Mouse (Mus musculus): ENCODE measurements around the gene Eif4g3.

Eif4g3 gene

GRCm38 (mm10) chr4:138163836-138164235 lies 171.0 kb downstream of the Eif4g3 start:
- peak; percentile 31 for DNase-seq (ENCODE audit: low spot score)

DNA sequence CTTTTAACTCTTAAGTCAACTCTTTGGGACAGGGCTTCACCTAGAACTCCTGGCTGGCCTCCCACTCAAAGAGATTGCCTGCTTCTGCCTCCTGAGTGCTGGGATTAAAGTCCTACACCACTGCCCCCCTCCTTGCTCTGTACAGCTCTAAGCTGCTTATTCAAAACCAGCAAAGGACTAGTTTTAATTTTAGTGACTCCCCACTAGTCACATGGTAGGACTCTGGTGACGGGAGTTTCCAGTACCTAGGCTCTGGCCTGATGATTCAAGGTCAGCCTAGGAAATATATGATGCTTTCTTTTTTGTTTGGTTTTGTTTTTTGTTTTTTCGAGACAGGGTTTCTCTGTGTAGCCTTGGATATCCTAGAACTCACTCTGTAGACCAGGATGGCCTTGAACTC lies 172.0 kb downstream of the Eif4g3 start:
- no peak for DNase-seq (ENCODE audit: low spot score)

DNA sequence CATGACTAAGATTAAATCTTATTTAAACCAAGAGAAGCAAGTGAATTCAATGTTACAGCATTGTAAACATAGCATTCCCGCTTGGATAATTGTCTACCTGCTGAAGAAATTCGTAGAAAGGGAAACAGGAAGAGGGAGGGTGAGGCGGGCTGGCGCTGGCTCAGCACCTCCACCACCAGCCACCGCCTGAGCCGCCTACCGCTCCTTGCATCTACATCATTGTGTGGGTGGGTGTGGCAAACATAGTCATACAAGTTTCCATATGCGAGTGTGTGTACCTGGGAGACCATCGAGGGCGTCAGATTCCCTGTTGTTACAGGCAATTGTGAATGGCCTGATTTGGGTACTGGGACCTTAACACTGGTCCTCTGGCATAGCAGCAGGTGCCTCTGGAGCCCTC lies 173.7 kb downstream of the Eif4g3 start:
- no peak for DNase-seq (ENCODE audit: low spot score)

- no peak for DNase-seq (ENCODE audit: low spot score)
Measured at GRCm38 (mm10) chr4:138168162-138168561, 175.3 kb downstream of the Eif4g3 start.

DNA sequence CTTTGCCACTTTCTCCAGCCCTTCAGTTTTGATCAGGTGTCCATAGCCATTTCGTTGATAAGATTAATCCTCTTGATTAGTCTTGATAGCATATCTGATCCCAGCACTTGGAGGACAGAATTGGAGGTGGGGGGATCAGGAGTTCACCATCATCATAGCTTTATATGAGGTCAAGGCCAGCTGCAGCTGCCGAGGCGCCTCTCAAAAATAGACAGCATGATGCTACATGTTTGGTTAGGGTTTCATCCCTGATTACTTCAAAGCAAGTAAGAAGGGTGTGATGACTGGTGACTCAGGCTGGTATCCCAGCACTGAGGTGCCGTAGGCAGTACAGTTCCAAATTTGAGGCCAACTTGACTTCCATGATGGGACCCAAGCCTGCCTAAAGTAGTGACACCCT lies 176.6 kb downstream of the Eif4g3 start:
- no peak for DNase-seq (ENCODE audit: low spot score)

- DNase-seq (ENCODE audit: low spot score) = no peak
Measured at GRCm38 (mm10) chr4:138172686-138173085, 179.9 kb downstream of the Eif4g3 start.

- DNase-seq (ENCODE audit: low spot score) = no peak
Measured at GRCm38 (mm10) chr4:138179391-138179790, 186.6 kb downstream of the Eif4g3 start.

GRCm38 (mm10) chr4:138180719-138181118 lies 187.9 kb downstream of the Eif4g3 start:
- no peak for DNase-seq (ENCODE audit: low spot score)

DNA sequence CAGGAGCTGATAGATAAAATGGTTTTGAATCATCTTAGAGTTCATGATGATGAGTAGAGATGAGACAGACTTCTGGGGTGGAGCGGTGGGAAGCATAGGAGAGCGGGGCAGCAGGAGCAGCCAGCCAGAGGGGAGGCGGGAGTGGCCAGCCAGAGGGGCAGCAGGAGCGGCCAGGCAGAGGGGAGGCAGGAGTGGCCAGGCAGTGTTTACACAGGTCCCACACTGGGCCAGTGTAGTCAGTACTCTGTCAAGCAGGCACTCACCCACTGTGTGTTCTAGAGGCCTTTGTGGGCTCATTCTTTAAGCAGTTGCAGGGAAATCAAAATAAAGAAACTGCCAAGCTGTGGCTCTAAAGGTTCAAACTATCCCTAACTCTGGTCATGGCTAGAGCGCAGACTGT lies 191.2 kb downstream of the Eif4g3 start:
- no peak for DNase-seq (ENCODE audit: low spot score)

- no peak for DNase-seq (ENCODE audit: low spot score)
Measured at GRCm38 (mm10) chr4:138184573-138184981, 191.8 kb downstream of the Eif4g3 start.

DNA sequence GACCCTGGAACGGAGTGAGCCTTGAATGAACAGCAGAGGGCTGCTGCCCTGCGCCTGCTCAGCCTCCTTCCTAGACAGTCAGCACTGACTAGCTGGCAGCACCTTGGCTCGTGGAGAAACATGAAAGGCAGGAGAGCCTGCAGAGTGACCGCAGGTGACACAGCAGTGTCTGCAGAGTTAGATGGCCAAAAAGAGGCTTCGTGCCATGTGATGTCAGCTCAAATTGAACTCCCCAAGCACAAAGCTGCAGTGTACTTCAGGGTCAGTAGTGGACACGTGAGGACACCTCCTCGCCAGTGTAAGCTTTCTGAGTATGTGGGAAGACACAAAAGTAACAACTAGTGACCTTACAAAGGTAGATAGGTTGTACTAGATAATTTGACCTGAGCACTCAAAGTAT lies 193.1 kb downstream of the Eif4g3 start:
- no peak for DNase-seq (ENCODE audit: low spot score)

- DNase-seq (ENCODE audit: low spot score) = no peak
Measured at GRCm38 (mm10) chr4:138187995-138188394, 195.2 kb downstream of the Eif4g3 start.

DNA sequence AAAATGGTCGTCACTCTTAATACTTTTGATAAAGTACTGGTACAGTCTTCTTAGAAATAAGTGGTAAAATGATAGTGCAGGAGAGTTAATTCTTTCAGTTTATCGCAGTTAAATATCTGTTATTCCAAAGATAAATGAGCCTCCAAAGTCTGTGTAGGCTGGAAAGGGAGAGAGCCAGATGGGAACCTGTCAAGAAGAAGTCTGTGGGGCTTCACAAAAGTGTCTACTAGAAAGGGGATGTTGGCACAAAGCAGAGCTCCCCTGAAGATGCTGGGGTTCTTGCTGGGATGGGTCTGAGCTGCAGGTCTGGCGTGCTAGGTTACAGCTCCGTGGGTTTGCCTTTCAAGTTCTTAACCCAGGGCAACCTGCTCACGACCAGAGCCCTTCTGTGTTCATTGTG lies 199.7 kb downstream of the Eif4g3 start:
- no peak for DNase-seq (ENCODE audit: low spot score)

DNA sequence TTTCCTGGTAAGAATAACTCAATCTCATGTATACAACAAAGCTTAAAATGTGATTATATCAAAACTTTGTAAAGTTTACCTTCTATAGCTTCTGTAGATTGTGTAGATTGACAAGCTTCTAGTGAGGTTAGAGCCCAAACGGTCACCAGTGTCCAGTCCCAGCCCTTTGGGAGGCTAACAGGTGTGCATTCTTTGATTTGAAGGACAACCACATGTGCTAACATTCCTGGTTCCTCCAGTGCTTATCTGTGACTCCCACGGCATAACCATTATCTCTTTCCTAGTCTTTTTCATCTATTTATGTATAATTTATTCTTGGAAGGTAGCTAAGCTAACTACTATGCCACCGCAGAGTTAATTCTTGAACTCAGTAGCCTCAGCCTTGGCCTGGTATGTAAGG lies 207.9 kb downstream of the Eif4g3 start:
- DNase-seq (ENCODE audit: low spot score) = no peak

GRCm38 (mm10) chr4:138201696-138202095 lies 208.9 kb downstream of the Eif4g3 start:
- no peak for DNase-seq (ENCODE audit: low spot score)

DNA sequence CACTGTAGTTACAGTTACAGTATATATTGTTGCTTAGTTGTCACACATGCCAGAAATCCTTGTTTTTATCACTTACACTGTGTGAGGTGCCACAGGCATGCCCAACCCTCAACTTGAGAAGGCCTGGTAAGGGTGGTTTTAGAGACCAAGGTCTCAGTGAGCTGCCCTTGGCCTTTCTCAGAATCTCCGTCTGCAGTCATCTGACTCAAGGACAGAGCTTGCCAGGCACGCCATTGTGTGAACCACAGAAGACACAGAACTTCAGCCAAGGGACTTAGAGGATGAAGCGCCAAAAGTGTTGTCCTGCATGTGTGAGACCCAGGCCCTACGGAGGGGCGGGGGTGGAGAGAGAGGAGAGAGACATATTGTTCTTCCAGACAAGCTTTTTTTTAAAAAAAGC lies 217.3 kb downstream of the Eif4g3 start:
- no peak for DNase-seq (ENCODE audit: low spot score)

DNA sequence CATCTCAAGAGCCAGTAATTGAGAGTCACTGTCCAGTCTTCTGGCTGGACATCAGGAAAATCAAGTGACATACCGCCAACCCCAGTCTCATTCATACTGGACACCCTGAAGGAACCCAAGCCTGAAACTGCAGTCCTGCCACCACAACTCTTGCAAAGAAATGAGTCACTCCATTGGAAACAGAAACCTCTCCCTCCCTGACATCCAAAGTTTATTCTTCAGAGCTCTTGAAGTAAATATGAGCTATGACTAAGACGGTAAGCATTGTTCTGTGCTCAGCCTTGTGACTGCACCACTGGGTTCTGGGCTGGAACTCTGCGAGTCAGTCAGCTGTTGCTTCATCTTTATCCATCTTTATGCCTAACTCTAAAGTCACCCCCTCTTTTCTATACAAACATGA lies 221.0 kb downstream of the Eif4g3 start:
- no peak for DNase-seq (ENCODE audit: low spot score)

DNA sequence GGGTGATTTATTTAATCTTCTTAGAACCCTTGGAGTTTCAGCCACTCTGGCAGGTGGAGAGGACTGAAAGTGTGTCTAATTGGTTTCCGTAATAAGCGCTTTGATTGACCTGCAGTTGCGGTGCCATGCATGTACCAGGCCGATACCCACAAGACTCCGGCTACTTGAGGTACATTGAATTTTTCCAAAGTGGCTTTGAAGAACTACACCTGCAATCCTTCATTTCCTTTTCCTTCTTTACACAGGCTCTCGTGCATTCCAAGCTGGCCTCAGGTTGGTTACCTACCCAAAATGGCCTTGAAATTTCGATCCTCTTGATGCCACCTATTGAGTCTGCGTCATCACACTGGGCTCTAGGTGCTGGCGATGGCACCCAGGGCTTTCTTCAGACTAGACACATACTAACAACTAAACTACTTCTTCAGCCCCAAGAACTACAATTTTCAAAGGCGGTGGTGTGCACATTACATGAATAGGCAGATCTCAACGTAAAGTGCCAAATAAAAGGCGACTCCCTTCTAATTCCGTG lies 222.9 kb downstream of the Eif4g3 start:
- DNase-seq (ENCODE audit: low spot score) = no peak

DNA sequence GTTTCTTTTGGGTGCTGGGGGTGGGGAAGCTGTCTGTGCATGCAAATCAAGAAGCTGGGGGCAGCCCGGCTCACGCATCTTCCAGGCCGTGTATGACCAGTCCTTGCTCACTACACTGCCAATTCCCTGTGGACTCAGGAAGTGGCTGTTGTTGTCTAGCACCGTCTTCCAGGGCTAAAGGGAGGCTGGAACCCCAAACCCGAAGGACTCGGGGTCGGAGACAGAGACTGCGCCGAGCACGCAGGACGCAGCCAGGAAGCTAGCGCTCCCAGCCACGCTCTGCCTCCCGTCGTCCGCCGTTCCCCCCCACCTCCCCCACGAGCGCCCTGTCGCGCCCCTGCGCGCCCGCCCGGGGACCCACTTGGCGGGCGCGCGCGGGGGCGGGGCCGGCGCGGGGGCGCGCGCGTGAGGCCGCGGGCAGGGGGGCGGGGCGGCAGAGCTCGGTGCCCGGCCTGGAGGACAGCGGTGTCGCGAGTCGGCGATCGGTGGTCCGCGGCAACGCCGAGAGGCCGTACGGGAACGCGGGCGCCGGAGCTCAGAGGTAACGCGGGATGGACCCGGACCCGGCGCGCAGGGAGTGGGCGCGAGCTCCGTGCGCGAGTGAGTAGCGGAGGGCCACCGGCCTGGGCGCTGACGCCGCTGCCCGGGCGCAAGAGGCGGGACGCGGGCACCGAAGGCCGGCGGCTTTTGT lies 223.5 kb downstream of the Eif4g3 start, which contains the start of gene Hp1bp3:
TSS of gene Hp1bp3 (plus strand) at position 97 of the 691 bp plus-strand sequence.
- DNase-seq (ENCODE audit: low spot score) = peak; percentile 80

DNA sequence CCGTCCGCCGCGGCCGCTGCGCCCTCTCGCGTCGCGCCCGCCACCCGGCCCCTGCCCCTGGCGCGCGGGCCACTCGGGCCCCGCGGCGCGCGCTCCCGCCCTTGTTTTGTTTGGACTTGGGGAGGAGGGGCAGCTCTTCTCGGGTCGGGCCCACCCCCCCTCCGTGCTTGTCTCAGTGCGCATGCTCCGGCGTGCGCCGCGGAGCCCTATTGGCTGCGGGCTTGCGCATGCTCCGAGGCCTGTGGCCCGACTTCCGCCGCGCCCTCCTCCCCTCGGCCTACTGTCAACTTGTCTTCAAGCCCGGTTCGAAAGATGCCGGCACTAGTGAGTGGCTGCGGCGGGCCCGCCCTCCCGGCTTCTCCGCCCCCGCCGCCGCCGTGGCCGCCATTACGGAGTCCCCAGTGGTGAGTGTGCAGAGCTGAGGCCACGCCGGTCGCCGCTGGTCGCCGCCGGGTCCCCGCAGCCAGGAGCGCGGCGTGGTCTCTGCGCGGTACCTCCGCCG lies 224.1 kb downstream of the Eif4g3 start:
- DNase-seq (ENCODE audit: low spot score) = peak; percentile 98

DNA sequence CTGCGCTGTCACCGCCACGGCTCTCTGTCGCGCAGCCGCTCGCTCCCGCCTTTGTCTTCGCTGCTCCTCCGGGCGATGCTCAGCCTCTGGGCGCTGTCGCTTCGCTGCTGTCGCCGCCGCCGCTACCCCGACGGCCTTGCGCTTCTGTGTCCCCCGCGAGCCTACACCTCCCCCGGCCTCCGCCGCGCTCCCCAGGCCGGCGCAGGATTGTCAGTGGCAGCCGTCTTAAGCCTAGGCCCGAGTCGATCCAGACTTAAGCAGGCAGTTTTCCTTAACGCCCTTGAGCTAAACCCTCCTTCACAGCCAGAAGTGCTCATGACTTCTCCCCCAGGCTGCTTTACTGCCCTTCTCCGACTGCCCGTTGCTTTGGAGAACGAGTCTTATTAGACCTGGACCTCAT lies 224.6 kb downstream of the Eif4g3 start:
- DNase-seq (ENCODE audit: low spot score) = no peak

- no peak for DNase-seq (ENCODE audit: low spot score)
Measured at GRCm38 (mm10) chr4:138217951-138218685, 225.3 kb downstream of the Eif4g3 start.

GRCm38 (mm10) chr4:138219331-138219730 lies 226.5 kb downstream of the Eif4g3 start:
- DNase-seq (ENCODE audit: low spot score) = no peak

All from retina, embryonic 14.5 days (tissue).